Mouse (Mus musculus): ENCODE data around the gene 4930519P11Rik.

Gene 4930519P11Rik

DNA sequence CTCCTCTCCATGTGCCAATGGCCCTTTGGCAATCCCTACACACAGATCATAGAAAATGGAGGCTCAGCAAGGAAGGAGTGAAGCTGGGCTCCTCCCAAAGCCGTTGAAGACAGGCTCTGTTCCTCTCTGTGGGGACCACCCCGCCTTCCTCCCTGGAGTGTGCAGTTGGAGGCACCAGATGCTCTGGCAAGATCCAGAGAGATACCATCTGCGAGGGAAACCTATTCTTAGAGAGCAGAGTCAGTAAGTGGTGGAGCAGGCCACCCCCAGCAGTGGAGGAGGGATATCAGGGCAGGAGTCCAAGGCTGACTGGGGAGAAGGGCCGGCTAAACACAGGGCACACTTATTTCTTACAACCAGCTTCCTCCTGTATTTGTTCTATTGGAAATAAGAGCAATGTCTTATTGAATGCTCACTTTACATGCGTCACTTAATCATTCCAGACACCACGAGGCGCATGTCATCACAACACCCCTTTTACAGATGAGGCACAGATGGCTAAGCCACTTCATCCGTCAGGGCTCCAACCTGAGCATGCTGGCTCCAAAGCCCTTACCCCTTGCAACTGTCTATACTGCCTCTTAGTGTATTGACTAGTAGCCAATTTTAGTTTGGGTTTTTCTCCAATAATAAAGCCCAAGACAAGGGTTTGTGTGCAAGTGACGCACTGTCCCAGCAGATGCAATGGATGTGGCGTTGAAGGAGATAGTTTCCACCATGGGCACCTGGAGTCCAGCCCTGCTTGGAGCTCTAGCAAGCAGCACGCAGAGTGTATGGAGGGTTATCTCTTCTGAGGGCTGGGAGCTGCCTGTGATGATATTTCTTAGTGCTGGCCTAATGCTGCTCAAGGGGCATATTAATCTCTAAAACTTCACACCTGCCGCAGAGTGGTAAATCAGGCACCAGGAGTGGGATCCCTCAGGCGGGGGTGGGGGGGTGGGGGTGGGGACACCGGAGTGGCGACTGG is 29.0 kb downstream of the 4930519P11Rik start:
- DNase-seq = no peak

DNA sequence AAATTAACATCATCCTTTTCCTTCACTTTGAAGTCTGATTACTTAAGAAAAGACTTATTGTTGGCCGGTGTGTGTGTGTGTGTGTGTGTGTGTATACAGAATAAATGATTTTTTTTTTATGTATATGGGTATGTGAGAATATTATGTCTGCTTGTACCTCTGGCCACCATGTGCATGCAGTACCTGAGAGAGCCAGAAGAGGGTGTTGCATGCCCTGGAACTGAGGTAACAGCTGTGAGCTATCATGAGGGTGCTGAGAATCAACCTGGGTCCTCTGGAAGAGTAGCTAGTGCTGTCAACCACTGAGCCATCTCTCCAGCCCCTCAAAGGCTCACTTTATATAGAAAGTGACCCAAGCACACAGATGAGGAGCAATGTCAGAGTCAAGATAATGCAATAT is 31.8 kb downstream of the 4930519P11Rik start:
- DNase-seq = no peak

DNA sequence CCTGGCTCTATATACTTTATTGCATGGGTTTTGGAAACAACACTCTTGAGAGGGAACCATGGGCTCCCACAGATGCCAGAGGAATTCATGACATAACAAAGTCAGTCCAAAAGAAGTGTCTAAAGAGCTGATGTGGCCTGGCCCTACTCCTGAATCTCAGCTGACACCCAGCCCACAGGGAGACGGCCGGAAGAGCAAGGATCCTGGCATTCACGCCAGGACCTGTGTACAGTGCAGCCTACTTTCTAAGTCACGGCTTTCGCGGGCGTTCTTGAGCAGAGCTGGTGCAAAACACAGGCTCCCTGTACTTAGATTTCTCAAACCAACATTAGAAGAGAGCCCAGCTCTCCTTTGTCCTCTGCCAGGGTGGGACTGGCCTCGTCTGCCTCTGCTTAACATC is 32.7 kb downstream of the 4930519P11Rik start:
- no peak for DNase-seq

DNA sequence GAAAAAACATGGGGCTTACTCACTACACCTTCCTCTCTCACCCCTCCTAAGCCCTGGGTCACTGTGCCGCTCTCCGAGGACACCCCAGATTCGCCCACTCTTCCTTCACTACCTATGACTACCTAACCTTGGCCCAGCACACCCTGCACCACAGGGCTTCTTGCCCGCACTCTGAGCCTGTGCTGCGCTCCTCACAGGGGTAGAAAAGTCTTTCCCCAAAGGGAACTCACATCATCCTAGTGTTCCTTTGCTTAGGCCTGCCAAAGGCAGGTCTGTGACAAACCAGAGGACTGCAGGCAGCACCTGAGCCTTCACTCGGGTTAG is 35.5 kb downstream of the 4930519P11Rik start:
- DNase-seq = no peak

DNA sequence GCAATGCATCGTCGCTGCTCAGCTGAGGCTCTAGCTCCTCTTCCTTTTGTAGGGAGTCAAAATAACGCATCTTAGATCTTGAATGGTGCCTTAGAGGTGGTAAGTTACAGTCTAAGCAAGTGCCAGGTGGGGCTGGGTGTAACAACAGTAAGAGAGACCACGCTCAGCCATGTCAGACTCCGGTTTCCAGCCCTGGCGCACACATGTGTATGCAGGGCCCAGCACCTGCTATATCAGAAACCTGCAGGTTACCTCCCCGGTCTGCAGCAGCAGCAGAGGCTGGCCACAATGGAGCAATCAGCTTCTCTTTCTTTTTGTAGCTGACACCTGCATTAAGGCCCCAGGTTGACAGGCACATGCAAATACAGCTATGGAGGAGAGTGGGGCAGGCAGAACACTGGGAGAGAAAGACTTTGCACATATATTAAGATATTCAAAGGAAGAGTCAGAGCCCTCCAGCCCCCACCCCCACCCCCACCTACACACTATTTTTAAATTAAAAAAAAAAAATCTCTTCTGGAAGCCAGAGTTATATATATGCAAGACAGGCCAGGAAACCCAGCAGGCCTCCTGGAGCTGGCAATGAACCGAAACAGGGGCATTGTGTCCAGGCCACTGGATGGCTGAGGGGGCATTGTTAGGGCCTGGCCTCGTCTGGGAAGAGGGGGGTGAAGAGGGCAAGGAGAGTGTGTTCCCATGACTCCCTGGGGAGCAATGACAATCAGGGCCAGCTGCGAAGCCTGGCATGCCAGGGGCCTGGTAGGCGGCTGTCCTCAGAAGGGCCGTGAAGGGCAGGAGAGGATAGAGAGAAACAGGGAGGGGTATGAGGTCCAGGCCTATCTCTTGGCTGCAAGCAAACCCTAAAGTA is 36.1 kb downstream of the 4930519P11Rik start:
- peak; percentile 44 to 46 for DNase-seq

DNA sequence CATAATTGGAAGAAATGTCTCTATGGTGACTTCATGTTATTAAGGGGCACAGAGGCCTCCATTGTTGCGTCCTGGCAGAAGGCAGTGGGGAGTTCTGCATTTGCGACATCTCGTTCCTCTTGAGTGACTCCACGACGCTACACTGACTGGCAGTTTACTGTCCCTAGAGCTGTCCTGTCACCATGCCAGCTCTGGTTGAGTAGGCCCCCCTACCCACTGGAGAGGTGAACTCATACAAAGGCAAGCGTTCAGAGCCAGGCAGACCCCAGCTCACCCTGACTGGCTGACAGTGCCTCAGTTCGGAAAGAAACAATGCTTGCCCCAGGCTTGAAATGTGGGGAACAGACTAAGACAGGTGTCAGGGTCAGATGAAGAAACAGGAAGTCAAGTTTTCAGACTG is 39.0 kb downstream of the 4930519P11Rik start:
- DNase-seq = no peak

DNA sequence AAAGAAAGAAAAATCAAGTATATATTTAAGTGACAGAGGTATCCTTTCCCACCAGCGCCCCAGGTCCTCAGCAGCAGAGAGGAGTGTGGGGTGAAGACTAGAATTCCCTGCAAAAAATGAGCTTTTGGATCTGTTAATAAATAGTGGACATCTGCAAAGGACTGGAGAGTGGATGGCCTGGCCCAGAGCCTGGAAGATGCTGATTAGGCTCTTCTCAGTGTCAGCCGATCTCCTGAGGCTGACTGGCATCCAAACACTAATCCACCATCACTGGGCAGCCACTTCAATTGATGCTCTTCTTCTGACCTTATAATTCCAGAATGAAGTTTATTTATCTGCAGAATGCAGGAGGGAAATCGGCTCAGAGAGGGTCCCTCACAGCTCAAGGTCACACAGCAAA is 40.2 kb downstream of the 4930519P11Rik start:
- no peak for DNase-seq

DNA sequence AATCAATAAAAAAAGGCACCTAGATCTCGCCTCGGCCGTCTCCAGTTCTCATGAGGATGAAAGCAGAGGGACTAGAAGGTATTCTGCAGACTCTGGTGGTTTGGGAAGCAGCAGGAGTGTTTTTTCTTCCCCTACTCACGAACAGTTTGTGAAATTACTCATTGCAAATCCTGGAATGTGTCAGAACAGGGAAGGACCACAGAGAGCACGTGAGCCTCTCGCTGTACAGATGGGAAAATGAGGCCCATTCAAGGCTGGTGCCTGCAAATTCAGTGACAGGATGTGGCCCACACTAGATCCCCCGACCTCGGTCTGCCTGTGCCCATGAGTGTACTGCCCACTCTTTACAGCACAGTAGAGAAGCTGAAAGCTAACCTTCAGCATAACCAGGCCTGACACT is 41.3 kb downstream of the 4930519P11Rik start:
- DNase-seq = no peak

DNA sequence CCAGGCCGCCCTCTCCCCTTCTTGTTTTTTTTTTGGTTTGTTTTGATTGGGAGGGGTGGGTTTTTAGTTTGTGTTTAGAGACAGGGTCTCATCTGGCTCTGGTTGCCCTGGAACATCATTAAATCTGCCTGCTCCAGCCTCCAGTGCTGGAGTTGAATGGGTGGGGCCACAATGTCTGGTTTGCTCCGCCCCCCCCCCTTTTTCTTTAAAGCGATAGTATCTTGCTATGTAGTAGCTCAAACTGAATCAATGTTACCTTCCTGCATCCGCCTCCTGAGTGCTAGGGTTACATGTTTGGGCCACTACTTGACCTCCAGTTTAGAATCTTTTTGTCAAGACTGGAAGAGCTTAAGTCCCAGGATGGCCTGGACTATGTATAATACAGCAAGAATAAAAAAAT is 42.0 kb downstream of the 4930519P11Rik start:
- no peak for DNase-seq

DNA sequence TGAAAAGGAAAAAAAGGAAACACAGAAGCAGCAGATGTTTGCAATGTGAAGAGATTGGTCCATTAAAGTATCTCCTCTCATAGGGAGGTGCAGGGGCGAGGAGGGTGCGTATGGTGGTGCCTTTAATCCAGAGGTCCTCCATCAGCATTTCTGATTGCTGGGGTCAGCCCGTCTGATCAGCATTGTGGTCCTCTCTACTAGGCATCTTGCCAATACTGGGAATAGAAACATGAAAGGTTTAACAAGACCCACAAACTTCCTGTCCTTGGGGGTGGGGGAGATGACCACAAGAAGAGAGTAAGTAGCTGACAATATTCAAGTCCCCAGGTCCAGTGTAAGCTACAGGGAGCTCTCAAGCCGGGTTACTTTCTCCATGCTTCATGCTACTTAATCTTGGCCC is 42.6 kb downstream of the 4930519P11Rik start:
- DNase-seq = no peak

DNA sequence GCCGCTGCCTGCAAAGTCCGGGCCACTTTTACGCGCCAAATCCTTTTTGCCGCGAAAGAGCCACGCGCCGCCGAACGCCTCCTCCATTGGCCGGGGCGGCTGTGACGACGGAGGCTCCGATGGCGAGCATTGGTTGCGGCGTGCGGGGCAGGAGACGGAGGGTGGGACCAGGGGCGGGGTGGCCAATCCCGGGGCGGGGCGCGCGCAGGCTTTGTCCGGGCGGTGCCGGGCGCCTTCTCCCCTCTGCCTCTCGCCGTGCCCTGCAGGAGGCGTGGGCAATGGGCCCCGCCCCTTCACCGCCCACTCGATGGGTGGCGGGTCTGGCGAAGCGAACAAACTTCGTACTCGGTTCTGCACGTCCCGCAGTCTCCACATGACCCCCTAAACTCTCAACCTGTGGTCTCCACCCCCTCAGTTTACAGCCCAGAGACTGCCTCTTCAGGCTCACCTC is 43.4 kb downstream of the 4930519P11Rik start, which contains the start of gene E2f1:
Gene E2f1, minus strand, starts transcription at position 57 of the 451 bp plus-strand sequence.
- DNase-seq = peak; percentile 90 to 92

DNA sequence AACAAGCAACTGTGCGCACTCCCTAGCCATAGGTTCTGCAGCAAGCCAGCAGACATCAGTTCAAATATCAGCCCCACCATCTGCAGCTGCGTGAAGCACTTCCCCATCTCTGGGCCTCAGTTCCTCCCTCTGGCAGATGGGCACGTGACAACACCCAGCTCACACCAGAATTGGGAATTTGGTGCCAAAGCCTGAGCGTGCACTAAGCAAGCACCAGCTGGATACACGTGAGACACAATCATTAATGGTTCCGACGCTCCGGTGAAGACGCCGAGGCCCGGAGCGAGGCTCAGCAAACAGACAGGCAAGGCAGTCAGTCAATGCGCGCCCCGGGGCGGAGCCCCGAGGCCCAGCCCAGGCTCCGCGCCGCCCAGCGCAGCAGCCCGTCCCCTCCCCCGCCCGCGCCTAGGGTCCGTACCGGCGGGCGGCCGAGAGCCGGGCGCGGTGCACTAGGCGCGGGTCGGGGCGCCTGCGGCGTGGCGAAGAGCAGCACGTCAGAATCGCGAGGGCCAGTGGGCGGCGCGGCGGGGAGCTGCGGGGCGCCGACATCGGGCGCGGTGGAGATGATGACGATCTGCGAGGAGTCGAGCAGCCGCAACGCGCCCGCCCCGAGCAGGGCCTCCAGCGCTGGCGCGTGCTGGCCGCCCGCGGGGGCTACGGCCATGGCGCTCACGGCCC is 44.0 kb downstream of the 4930519P11Rik start:
- peak; percentile 39 to 47 for DNase-seq

DNA sequence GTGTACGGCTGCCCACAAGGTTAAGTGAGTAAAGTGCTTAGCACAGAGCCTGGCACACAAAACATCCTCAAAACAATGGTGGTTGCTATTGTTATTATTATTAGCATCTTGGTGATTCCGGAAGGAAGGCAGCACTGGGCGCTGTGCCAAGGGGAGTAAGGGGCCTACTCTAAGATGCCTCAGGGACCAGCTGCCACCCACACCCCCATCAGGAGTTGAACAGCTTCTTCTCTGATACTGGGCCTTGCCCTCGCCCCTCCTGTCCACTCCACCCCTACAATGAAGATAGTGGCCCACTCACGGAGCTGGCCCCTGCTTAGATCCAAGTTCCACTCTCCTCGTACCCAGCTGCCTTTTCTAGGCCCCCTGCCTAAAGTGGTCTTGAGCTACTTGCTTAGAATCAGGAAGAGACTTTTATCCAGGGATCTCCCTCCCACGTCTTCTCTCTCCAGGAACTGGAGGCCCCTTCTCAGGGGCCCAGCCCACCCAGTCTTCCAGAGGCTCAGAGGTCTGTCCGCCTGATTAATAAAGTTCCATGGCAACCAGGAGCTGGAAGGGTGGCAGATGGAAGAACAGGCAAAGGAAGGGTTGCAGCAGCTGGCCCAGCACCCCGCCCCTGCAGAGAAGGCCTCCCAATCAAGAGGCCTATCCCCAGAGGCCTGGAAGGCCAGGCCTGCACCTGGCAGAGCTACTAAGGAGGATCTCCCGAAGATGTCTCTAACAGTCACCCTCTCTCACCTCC is 44.7 kb downstream of the 4930519P11Rik start:
- no peak for DNase-seq

DNA sequence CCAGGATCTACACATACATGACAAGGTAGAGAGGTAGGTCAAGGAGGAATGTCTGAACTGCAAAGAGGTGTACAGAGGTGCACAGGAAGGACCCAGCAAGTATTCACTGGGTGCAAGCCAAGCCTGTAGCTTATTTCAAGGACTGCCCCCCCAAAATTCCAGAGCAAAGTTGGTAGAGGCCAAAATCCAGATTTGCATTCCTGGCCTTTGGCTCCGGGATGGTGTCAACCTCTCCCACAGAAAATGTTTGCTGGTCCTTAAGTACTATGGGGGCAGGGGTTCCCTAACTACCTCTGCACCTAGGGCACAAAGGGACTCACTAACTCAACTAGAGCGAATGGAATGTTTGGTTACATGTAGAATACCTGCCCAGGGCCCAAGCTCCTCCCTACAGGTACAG is 45.5 kb downstream of the 4930519P11Rik start:
- no peak for DNase-seq

DNA sequence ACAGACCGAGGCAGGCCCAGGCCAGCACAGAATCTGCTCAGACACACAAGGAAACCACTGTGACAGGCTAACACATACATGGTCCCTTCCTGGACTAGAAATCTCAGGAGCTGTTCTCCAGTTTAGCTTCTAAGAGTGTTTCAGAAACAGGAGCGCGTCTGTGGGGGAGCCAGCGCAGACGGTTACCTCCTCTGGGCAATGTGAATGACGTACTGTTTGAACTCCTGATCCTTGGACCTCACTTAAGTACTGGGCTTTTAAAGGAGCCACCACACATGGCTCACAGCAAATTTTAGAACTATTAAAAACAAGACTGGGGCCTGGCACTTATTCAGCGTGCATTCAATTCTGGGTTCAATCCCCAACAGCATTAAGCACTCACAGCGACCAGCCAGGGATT is 46.6 kb downstream of the 4930519P11Rik start:
- DNase-seq = no peak

DNA sequence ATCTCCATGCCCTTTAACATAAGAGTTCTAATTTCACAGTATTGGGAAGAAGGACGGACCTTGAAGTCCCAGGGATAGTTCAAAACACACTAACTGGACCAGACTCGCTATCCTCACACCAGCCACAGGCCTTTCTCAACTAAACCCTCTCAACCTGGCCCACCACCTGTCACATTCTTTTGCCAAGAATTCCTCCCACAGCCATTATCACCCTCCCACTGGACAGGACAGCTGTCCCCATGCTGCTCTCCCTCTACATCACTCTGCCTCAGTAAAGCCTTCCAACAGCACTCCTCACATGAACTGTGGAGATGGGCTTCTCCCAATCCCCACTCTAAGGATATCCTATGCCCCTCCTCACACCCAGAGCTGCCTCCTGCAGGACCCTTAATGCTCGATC is 47.7 kb downstream of the 4930519P11Rik start:
- DNase-seq = no peak

DNA sequence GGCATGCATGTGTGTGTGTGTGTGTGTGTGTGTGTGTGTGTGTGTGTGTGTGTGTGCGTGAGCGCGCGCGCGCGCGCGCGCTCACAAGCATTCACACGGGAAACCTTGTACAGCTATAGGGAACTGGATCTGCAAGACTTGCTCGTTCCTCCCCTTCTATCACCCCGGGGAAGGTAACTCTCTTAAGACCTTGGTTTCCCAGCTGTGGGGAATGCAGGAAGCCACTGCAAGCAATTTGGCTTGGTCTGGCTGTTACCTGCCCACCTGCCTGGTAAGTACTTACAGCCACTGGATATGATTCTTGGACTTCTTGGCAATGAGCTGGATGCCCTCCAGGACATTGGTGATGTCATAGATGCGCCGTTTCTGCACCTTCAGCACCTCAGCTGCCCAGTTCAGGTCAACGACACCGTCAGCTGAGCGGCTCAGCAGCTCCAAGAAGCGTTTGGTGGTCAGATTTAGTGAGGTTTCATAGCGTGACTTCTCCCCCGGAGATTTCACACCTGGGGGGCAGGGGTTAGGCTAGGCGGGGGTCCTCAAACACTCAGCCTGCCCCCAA is 49.5 kb downstream of the 4930519P11Rik start:
- no peak for DNase-seq

Measured in thymus, adult 18-20 months (tissue).